Mouse (Mus musculus) erythroblast, embryonic 14.5 days (primary cell): ENCODE results near the gene Map2k6. TPM values are rescaled to one million over a fixed set of nuclear protein-coding genes. Genes with fewer than 3 reads are reported as not detected.
"Not testable (repeated sequence)": the region's sequence is repeated elsewhere in the genome, so short reads cannot be mapped to it uniquely, and the experiment has no call there.

ENCODE experiments used
- H3K27me3 ChIP-seq: 2 replicates; pipeline ENCODE4 v1.6.1; 2012; ENCODE audit warnings: inconsistent platforms; ENCODE audit not compliant: control insufficient read depth
- H3K36me3 ChIP-seq: 2 replicates; pipeline ENCODE4 v1.6.1; 2012; ENCODE audit warnings: mild to moderate bottlenecking, inconsistent platforms; ENCODE audit not compliant: control insufficient read depth
- H3K4me1 ChIP-seq: 2 replicates; pipeline ENCODE4 v1.6.1; 2012; ENCODE audit warnings: inconsistent platforms; ENCODE audit not compliant: control insufficient read depth
- H3K4me3 ChIP-seq: replicated peaks from 2 replicates; pipeline ENCODE3; 2012; ENCODE audit warnings: moderate library complexity, mild to moderate bottlenecking, inconsistent platforms
- H3K9me3 ChIP-seq: 2 replicates; pipeline ENCODE4 v1.6.1; 2012; ENCODE audit warnings: low read length, inconsistent platforms, mixed read lengths; ENCODE audit not compliant: control insufficient read depth
- GATA1 ChIP-seq: IDR thresholded peaks from 2 replicates; pipeline ENCODE4 v1.6.1; 2012; ENCODE audit warnings: low read length, inconsistent platforms, mixed read lengths
- TAL1 ChIP-seq: IDR thresholded peaks from 3 replicates; pipeline ENCODE4 v1.6.1; 2012; ENCODE audit warnings: low read length, inconsistent platforms, mixed read lengths
- polyA plus RNA-seq: library from polyadenylated mRNA; stranded (reverse); fragments of >175 nt; gene quantifications from 2 replicates; pipeline ENCODE4 v1.2.3, GENCODE M21; 2012

The Map2k6 gene
- polyA plus RNA-seq: not detected in 2 replicates

GRCm38 (mm10) chr11:110398553-110399239 lies at the start of gene Map2k6:
Gene Map2k6, plus strand, starts transcription at chr11:110399122.
- peaks cover 6% of the 10 kb centered on the region for H3K27me3 ChIP-seq
- H3K9me3 ChIP-seq: no peaks in the 10 kb centered on the region
- H3K36me3 ChIP-seq: no peaks in the 10 kb centered on the region
- no peak for TF ChIP-seq TAL1
- H3K4me1 ChIP-seq: peaks cover 14% of the 10 kb centered on the region
- H3K4me3 ChIP-seq: peak within 1 kb of the TSS; percentile 61

GRCm38 (mm10) chr11:110354261-110354660 lies 44.7 kb upstream of the Map2k6 start:
- no peaks in the 10 kb centered on the region for H3K36me3 ChIP-seq
- H3K4me3 ChIP-seq: no peak overlapping the region
- H3K9me3 ChIP-seq: no peaks in the 10 kb centered on the region
- no peaks in the 10 kb centered on the region for H3K27me3 ChIP-seq
- no peak for TF ChIP-seq TAL1
- no peaks in the 10 kb centered on the region for H3K4me1 ChIP-seq

DNA sequence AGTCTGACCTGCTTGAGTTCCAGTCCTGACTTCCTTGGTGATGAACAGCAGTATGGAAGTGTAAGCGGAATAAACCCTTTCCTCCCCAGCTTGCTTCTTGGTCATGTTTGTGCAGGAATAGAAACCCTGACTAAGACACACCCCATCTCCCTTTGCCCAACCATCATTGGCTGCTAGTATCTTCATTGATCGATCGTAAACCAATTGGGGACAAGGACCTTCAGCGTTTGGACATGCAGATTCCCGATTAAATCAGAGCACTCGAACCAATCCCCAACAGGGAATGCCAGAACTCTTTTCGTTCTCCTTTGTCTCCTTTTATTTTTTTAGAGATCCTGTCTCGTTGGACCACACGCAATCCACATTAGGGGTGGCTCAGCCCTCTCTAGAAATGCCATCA lies 43.8 kb upstream of the Map2k6 start:
- H3K4me3 ChIP-seq, H3K27me3 ChIP-seq, H3K4me1 ChIP-seq, H3K36me3 ChIP-seq, H3K9me3 ChIP-seq: not testable (repeated sequence)

DNA sequence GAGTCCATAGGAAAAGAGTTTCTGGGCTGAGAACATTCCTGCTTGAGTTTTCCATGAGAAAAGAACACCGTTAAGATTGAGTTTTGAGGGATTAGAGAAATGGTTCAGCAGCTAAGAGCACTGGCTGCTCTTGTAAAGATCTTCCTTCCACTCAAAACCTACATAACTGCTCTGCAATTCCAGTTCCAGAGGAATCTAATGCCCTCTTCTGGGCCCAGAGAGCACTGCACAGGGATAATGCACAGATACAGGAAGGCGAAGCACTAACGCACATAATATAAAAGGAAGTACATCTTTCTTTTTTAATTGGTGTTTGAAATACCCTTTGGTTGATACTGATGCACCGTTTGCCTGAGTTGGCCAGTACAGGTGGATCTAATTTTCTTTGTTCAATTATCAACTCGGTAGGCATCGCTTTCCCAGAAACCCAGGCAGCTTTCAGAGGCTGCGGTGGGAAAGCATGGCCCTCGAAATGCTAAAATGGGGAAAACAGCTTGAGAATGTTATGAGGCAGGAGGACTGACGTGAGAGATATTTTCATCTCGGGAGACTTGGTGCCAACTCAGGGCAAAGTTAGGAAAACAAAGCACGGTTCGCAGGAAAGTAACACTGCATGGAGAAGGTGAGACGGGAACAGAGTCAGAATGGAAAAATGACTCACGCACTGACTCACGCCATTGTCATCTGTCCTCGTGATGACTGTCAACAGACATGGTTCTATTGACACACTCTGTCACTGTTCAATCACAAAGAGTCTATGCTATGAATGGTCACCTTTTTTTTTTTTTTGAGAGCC lies 41.0 kb upstream of the Map2k6 start:
- TF ChIP-seq TAL1 (no peak), GATA1 (no peak)
- no peaks in the 10 kb centered on the region for H3K9me3 ChIP-seq
- H3K4me1 ChIP-seq: no peaks in the 10 kb centered on the region
- H3K4me3 ChIP-seq: no peak overlapping the region
- no peaks in the 10 kb centered on the region for H3K36me3 ChIP-seq
- H3K27me3 ChIP-seq: no peaks in the 10 kb centered on the region

DNA sequence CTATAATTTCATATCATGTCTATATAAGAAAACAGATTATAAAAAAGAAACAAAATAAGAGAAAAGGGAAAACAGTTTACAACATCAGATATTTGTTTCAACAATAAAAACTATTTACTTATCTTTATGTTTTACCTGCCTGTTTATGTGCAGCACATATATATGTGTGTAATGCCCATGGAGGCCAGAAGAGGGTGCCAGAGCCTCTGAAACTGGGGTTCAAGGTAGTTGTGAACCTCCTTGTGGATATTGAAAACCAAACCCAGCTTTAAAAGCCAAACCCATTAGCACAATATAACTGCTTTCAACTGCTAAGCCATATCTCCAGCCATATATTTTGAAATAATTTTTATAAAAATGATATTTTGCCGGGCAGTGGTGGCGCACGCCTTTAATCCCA lies 33.9 kb upstream of the Map2k6 start:
- TF ChIP-seq GATA1: no peak
- TF ChIP-seq TAL1: no peak
- H3K36me3 ChIP-seq: no peaks in the 10 kb centered on the region
- no peaks in the 10 kb centered on the region for H3K4me1 ChIP-seq
- H3K9me3 ChIP-seq: no peaks in the 10 kb centered on the region
- no peaks in the 10 kb centered on the region for H3K27me3 ChIP-seq
- H3K4me3 ChIP-seq: no peak overlapping the region

DNA sequence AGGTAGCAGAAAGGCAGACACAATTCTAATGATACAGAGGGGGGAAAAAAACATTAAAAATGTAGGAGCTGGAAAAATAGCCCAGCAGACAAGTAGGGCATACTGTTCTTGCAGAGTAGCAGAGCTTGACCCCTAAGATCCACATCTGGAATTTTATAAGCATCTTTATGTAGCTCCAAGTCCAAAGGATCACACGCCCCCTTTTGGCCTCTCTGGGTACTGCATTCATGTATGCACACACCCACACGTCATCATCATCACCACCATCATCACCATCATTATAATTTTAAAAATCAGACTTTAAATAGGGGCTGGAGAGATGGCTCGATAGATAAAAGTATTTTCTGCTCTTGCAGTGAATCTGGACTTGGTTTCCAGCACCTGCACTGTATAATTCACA lies 32.0 kb upstream of the Map2k6 start:
- no peaks in the 10 kb centered on the region for H3K27me3 ChIP-seq
- H3K4me1 ChIP-seq: no peaks in the 10 kb centered on the region
- H3K9me3 ChIP-seq: no peaks in the 10 kb centered on the region
- no peak for TF ChIP-seq GATA1
- TF ChIP-seq TAL1: no peak
- H3K36me3 ChIP-seq: no peaks in the 10 kb centered on the region
- no peak overlapping the region for H3K4me3 ChIP-seq

DNA sequence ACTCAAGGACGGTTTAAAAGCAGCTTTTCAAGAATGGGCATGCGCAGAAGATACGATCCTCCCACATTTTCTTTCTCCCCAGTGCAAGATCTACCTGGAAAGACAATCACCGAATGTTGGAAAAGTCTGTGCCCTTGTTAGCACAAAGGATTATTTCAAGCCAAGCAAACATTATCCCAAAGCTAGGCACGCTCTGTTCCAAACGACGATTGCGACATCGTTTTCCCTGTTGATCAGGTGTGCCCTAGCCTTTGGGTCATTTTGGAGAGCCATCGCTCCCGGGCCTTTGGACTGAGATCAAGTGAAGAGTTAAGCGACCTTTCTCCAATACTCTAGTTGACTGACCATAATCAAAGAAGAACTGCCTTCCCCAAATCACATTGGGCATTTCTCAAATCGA lies 31.3 kb upstream of the Map2k6 start:
- TF ChIP-seq TAL1 (no peak), GATA1 (no peak)
- Histone ChIP-seq H3K4me1 (no peaks in the 10 kb centered on the region), H3K36me3 (no peaks in the 10 kb centered on the region), H3K27me3 (no peaks in the 10 kb centered on the region), H3K9me3 (no peaks in the 10 kb centered on the region), H3K4me3 (no peak overlapping the region)

- TF ChIP-seq TAL1 (no peak), GATA1 (no peak)
- Histone ChIP-seq H3K4me3 (no peak overlapping the region), H3K36me3 (no peaks in the 10 kb centered on the region), H3K27me3 (no peaks in the 10 kb centered on the region), H3K4me1 (no peaks in the 10 kb centered on the region), H3K9me3 (no peaks in the 10 kb centered on the region)
These were observed 29.5 kb upstream of the Map2k6 start for GRCm38 (mm10) chr11:110369312-110370019.

GRCm38 (mm10) chr11:110371827-110372226 lies 27.1 kb upstream of the Map2k6 start:
- Histone ChIP-seq H3K27me3 (no peaks in the 10 kb centered on the region), H3K4me3 (no peak overlapping the region), H3K36me3 (no peaks in the 10 kb centered on the region), H3K4me1 (no peaks in the 10 kb centered on the region), H3K9me3 (no peaks in the 10 kb centered on the region)
- TF ChIP-seq TAL1: no peak
- no peak for TF ChIP-seq GATA1
